8 mouse cellular contexts compared by ENCODE assay signal in the genomic region with DNA sequence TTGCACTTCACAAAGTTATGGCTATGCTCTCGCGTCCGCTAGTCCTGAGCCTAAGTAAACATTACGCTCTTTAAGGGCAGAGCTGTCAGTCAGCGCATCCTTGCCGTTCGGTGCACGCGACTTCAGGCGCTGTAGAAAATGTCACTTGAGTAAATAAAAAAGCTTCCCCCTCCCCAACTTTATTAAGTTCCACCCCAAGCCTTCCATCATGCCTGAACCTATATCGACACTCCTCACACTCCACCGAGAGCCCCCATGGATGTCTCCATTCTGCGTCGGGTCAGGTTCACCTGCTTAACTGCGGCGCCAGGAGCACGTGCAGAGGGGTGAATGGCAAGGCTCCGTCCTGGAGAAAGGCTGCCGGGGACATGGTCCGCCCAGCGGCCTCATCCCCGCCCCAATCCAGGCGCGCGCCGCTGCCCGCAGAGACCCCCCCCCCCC. TPM values are rescaled to one million over a fixed set of nuclear protein-coding genes. Genes with fewer than 3 reads are reported as not detected.
DNase-seq lines count a peak whose midpoint lies in the region; TF ChIP-seq lines count a peak whose summit lies in the region.

No protein-coding gene starts in this region.

- no peak for DNase-seq in layer of hippocampus, adult 2 months (ENCODE audit: low spot score in 2 of 2)
- no peak for DNase-seq in layer of hippocampus, postnatal 25 days (ENCODE audit: extremely low spot score in 1 of 2, low spot score in 1 of 2)
- DNase-seq in WW6 (ENCODE audit: low read depth, low spot score), result peak; percentile 33
- DNase-seq in forelimb bud, embryonic 11.5 days (ENCODE audit: low read depth, low spot score), result peak; percentile 26
- no peak for DNase-seq in ovary, adult 18-20 months (ENCODE audit: low spot score)
- no peak for DNase-seq in urinary bladder, adult 18-20 months (ENCODE audit: low spot score in 2 of 2)
- no peak for DNase-seq in adrenal gland, adult (ENCODE audit: inconsistent age in 2 of 2, low spot score in 1 of 2)

- peak overlapping the region; percentile 92 for H3K27ac ChIP-seq in layer of hippocampus, adult 2 months

- H3K36me3 ChIP-seq in megakaryocyte, embryonic 14.5 days (replicated peaks; ENCODE audit: low read length), result peaks cover 29% of the 10 kb centered on the region

- H3K9me3 ChIP-seq in megakaryocyte, embryonic 14.5 days, result no peaks in the 10 kb centered on the region

- no peaks in the 10 kb centered on the region for H3K27me3 ChIP-seq in megakaryocyte, embryonic 14.5 days (replicated peaks)

- peak overlapping the region; percentile 89 for H3K4me3 ChIP-seq in layer of hippocampus, adult 2 months
- H3K4me3 ChIP-seq in megakaryocyte, embryonic 14.5 days (replicated peaks), result peak overlapping the region; percentile 97

- no peak for TF ChIP-seq CTCF in layer of hippocampus, adult 2 months (conservative IDR thresholded peaks at IDR 0.05)

- peaks cover 36% of the 10 kb centered on the region for H3K4me1 ChIP-seq in megakaryocyte, embryonic 14.5 days

RNA-seq across cellular contexts. Expression of a gene that starts 0.4 kb away (rescaled TPM):
- total RNA-seq in layer of hippocampus, adult 2 months (2021), result 10 to 100 TPM; 10.1 to 10.9 TPM
- total RNA-seq in layer of hippocampus, postnatal 25 days (2021), result 1 to 10 TPM; 6.6 to 9.7 TPM
- 1.6 TPM in 1 of 2 replicates, not detected in the other for polyA plus RNA-seq in megakaryocyte, embryonic 14.5 days (2012; ENCODE audit: insufficient read depth, low replicate concordance)

RNA-seq across cellular contexts. Expression of a gene that starts 29.3 kb away (rescaled TPM):
- 10 to 100 TPM; 36.3 to 38.1 TPM for total RNA-seq in layer of hippocampus, adult 2 months (2021)
- 10 to 100 TPM; 36.2 to 37.1 TPM for total RNA-seq in layer of hippocampus, postnatal 25 days (2021)
- 5.7 and 21.5 TPM in 2 replicates for polyA plus RNA-seq in megakaryocyte, embryonic 14.5 days (2012; ENCODE audit: insufficient read depth, low replicate concordance)

Comparison
In these comparisons a context has a peak if more than half of its experiments do, and no peak if none do; other contexts are left out.
1. DNase-seq: peak in WW6 (single experiment) and forelimb bud, embryonic 11.5 days (single experiment); none in layer of hippocampus, adult 2 months (0 of 2), layer of hippocampus, postnatal 25 days (0 of 2), ovary, adult 18-20 months (single experiment), urinary bladder, adult 18-20 months (0 of 2) and adrenal gland, adult (0 of 2).